Mouse (Mus musculus) thymus, adult 2 months (tissue): ENCODE measurements around the gene Gm9767.

Experiments
- CTCF ChIP-seq: fragments of 200-500 bp; IDR thresholded peaks from 2 replicates; pipeline ENCODE4 v1.5.1; 2012; ENCODE audit warnings: mild to moderate bottlenecking, control low read depth, low read length, moderate library complexity, borderline replicate concordance; ENCODE audit not compliant: control insufficient read depth, poor library complexity, insufficient read depth; ENCODE audit errors: extremely low read depth
- POLR2A ChIP-seq: fragments of 200-500 bp; IDR thresholded peaks from 2 replicates; pipeline ENCODE4 v1.6.1; 2012; ENCODE audit warnings: mild to moderate bottlenecking, low read length, control low read depth, moderate library complexity; ENCODE audit not compliant: control insufficient read depth, poor library complexity, insufficient read depth; ENCODE audit errors: extremely low read depth

- TF ChIP-seq POLR2A (no peak), CTCF (no peak)
Observed at GRCm38 (mm10) chr10:26114409-26114808, 36.4 kb downstream of the Gm9767 start.
